Mouse (Mus musculus) C2C12 (cell line): ENCODE data around the gene Ppp1r3c.

Experiments
- CEBPB ChIP-seq: IDR thresholded peaks from one replicate; pipeline ENCODE4 v1.6.1; 2011; ENCODE audit warnings: low read depth, mild to moderate bottlenecking, control low read depth, moderate library complexity
- CTCF ChIP-seq: IDR thresholded peaks from one replicate; pipeline ENCODE4 v1.5.1; 2011; ENCODE audit not compliant: control insufficient read depth, insufficient read depth, insufficient read length
- MAX ChIP-seq: IDR thresholded peaks from one replicate; pipeline ENCODE4 v1.6.1; 2011; ENCODE audit warnings: mild to moderate bottlenecking, control low read depth
- USF1 ChIP-seq: IDR thresholded peaks from one replicate; pipeline ENCODE4 v1.6.1; 2011; ENCODE audit warnings: low read depth, mild to moderate bottlenecking, control low read depth, moderate library complexity

GRCm38 (mm10) chr19:36687044-36687443, 49.4 kb downstream of the Ppp1r3c start:
- TF ChIP-seq CTCF, result no peak
- no peak for TF ChIP-seq USF1
- no peak for TF ChIP-seq MAX
- no peak for TF ChIP-seq CEBPB
